Mouse (Mus musculus) olfactory bulb, adult 2 months (tissue): ENCODE data around the gene Slc33a1.

Experiments
- CTCF ChIP-seq: fragments of 200-500 bp; IDR thresholded peaks from 2 replicates; pipeline ENCODE4 v1.5.1; 2012; ENCODE audit warnings: low read depth, mild to moderate bottlenecking, low read length, moderate library complexity; ENCODE audit not compliant: insufficient read depth
- POLR2A ChIP-seq: fragments of 200-500 bp; IDR thresholded peaks from 2 replicates; pipeline ENCODE4 v1.6.1; 2012; ENCODE audit warnings: mild to moderate bottlenecking, low read depth, low read length, moderate library complexity; ENCODE audit not compliant: insufficient read depth

- TF ChIP-seq POLR2A (peak; percentile 66), CTCF (no peak; the same call in 1 of the 2 replicates)
Measured at GRCm38 (mm10) chr3:63975955-63976908, 11.7 kb upstream of the Slc33a1 start, which contains the start of gene Gmps.
